Comparison of ENCODE assay signal across 19 mouse cellular contexts in genomic region chr7:64278526-64278925, GRCm38 (mm10). TPM values are rescaled to one million over a fixed set of nuclear protein-coding genes. Genes with fewer than 3 reads are reported as not detected.
DNase-seq lines count a peak whose midpoint lies in the region; ATAC-seq and TF ChIP-seq lines count a peak whose summit lies in the region.
"Had no signal": no experiment of that assay in that cellular context is flagged by ENCODE, and none has a peak within 500 bp of the region (broad histone marks: within the 10 kb centered on the region; RNA-seq: fewer than 3 reads in every experiment).

No protein-coding gene starts in this region.

- no peak for ATAC-seq in hindbrain, embryonic 11.5 days (ENCODE audit: low FRiP score)
- ATAC-seq in forebrain, embryonic 12.5 days (ENCODE audit: low FRiP score), result no peak
- ATAC-seq: forebrain, embryonic 13.5 days; forebrain, embryonic 15.5 days; forebrain, postnatal 0 days had no signal

- H3K4me3 ChIP-seq in bone marrow macrophage, adult 2 months (ENCODE audit: insufficient read depth, low read length), result no peak overlapping the region
- H3K4me3 ChIP-seq in embryonic fibroblast, embryonic 13.5 days (ENCODE audit: insufficient read depth, low read length), result no peak overlapping the region
- no peak overlapping the region for H3K4me3 ChIP-seq in hindbrain, embryonic 11.5 days (ENCODE audit: low read depth, low read length)
- no peak overlapping the region for H3K4me3 ChIP-seq in forebrain, embryonic 12.5 days (replicated peaks)
- H3K4me3 ChIP-seq: embryonic facial prominence, embryonic 10.5 days; embryonic facial prominence, embryonic 12.5 days; erythroblast, embryonic 14.5 days; forebrain, embryonic 10.5 days; forebrain, embryonic 13.5 days; forebrain, embryonic 15.5 days had no signal

- no peaks in the 10 kb centered on the region for H3K36me3 ChIP-seq in hindbrain, embryonic 11.5 days (ENCODE audit: control insufficient read depth, insufficient read depth, low read length)
- no peaks in the 10 kb centered on the region for H3K36me3 ChIP-seq in forebrain, embryonic 12.5 days (replicated peaks)
- H3K36me3 ChIP-seq: embryonic facial prominence, embryonic 10.5 days; embryonic facial prominence, embryonic 12.5 days; forebrain, embryonic 10.5 days; forebrain, embryonic 15.5 days had no signal

- no peak overlapping the region for H3K4me2 ChIP-seq in hindbrain, embryonic 11.5 days (replicated peaks; ENCODE audit: low read depth, low read length)
- no peak overlapping the region for H3K4me2 ChIP-seq in forebrain, embryonic 12.5 days
- H3K4me2 ChIP-seq: embryonic facial prominence, embryonic 12.5 days; forebrain, embryonic 13.5 days; forebrain, embryonic 15.5 days had no signal

- no peaks in the 10 kb centered on the region for H3K27me3 ChIP-seq in hindbrain, embryonic 11.5 days (ENCODE audit: control insufficient read depth, insufficient read depth, low read length)
- no peaks in the 10 kb centered on the region for H3K27me3 ChIP-seq in forebrain, embryonic 12.5 days
- H3K27me3 ChIP-seq: embryonic facial prominence, embryonic 12.5 days; forebrain, embryonic 13.5 days; forebrain, embryonic 15.5 days had no signal

- peak overlapping the region; percentile 28; the same call in 1 of the 2 replicates for H3K27ac ChIP-seq in bone marrow macrophage, adult 2 months (ENCODE audit: insufficient read depth, low read depth, low read length)
- H3K27ac ChIP-seq in embryonic fibroblast, embryonic 13.5 days (ENCODE audit: insufficient read depth, low read length), result peak overlapping the region; percentile 92
- no peak overlapping the region for H3K27ac ChIP-seq in hindbrain, embryonic 11.5 days (ENCODE audit: low read depth, low read length)
- H3K27ac ChIP-seq in forebrain, embryonic 12.5 days, result no peak overlapping the region
- H3K27ac ChIP-seq: embryonic facial prominence, embryonic 10.5 days; embryonic facial prominence, embryonic 12.5 days; forebrain, embryonic 10.5 days; forebrain, embryonic 13.5 days; forebrain, embryonic 15.5 days had no signal

- TF ChIP-seq POLR2A in bone marrow macrophage, adult 2 months (IDR thresholded peaks at IDR 0.05; ENCODE audit: borderline replicate concordance, low read depth, low read length), result no peak
- TF ChIP-seq POLR2A in embryonic fibroblast, embryonic 13.5 days (IDR thresholded peaks at IDR 0.05; ENCODE audit: low read depth, low read length), result no peak

- no peak overlapping the region for H3K9ac ChIP-seq in hindbrain, embryonic 11.5 days (ENCODE audit: low read depth, low read length)
- no peak overlapping the region for H3K9ac ChIP-seq in forebrain, embryonic 12.5 days
- H3K9ac ChIP-seq: embryonic facial prominence, embryonic 12.5 days; forebrain, embryonic 13.5 days; forebrain, embryonic 15.5 days; forebrain, postnatal 0 days had no signal

- peak; percentile 32 to 35 for DNase-seq in adrenal gland, postnatal 36 days
- DNase-seq in adrenal gland, adult 8-10 months, result no peak
- DNase-seq in hindbrain, embryonic 11.5 days (ENCODE audit: low spot score), result no peak
- DNase-seq: adrenal gland, postnatal 10 days; cerebellum, adult 11-12 months; cerebellum, adult 2 months; cerebellum, adult 9-10 months; cerebellum, postnatal 10 days; cerebellum, postnatal 25 days; forebrain, postnatal 0 days had no signal

- H3K9me3 ChIP-seq in hindbrain, embryonic 11.5 days (ENCODE audit: control insufficient read depth, low read length), result no peaks in the 10 kb centered on the region
- no peaks in the 10 kb centered on the region for H3K9me3 ChIP-seq in forebrain, embryonic 12.5 days
- H3K9me3 ChIP-seq: embryonic facial prominence, embryonic 10.5 days; embryonic facial prominence, embryonic 12.5 days; forebrain, embryonic 10.5 days; forebrain, embryonic 13.5 days; forebrain, embryonic 15.5 days had no signal

- WGBS in hindbrain, embryonic 11.5 days, result 93% methylated on average over 1 of the region's 1 CpGs
- WGBS in forebrain, embryonic 12.5 days, result 88% methylated on average over 1 of the region's 1 CpGs

- no peak for TF ChIP-seq CTCF in bone marrow macrophage, adult 2 months (IDR thresholded peaks at IDR 0.05; ENCODE audit: low read depth, low read length)
- no peak for TF ChIP-seq CTCF in embryonic fibroblast, embryonic 13.5 days (IDR thresholded peaks at IDR 0.05; ENCODE audit: borderline replicate concordance, insufficient read depth, low read length)

- H3K4me1 ChIP-seq in bone marrow macrophage, adult 2 months (ENCODE audit: control insufficient read depth, insufficient read depth, low read length), result peaks cover 47% of the 10 kb centered on the region
- peaks cover 15% of the 10 kb centered on the region for H3K4me1 ChIP-seq in embryonic fibroblast, embryonic 13.5 days (ENCODE audit: control insufficient read depth, insufficient read depth, low read length)
- H3K4me1 ChIP-seq in hindbrain, embryonic 11.5 days (replicated peaks; ENCODE audit: control insufficient read depth, insufficient read depth, low read length), result no peaks in the 10 kb centered on the region
- H3K4me1 ChIP-seq in forebrain, embryonic 12.5 days, result no peaks in the 10 kb centered on the region; the same call in 1 of the 2 replicates
- H3K4me1 ChIP-seq: embryonic facial prominence, embryonic 12.5 days; forebrain, embryonic 13.5 days; forebrain, embryonic 15.5 days had no signal

RNA-seq across cellular contexts. Expression of gene Mtmr10, which starts 8.9 kb away (rescaled TPM):
- total RNA-seq in adrenal gland, postnatal 36 days (2021), result 10 to 100 TPM; 26.6 to 28.4 TPM
- 10 to 100 TPM; 23.2 to 34.1 (median 27.3) TPM for total RNA-seq in adrenal gland, adult 8-10 months (2022)
- polyA plus RNA-seq in bone marrow macrophage, adult 2 months (2012; ENCODE audit: insufficient read depth, insufficient read length, missing spikeins), result 17.0 and 24.4 TPM in 2 replicates
- 19.8 and 27.4 TPM in 2 replicates for polyA plus RNA-seq in embryonic fibroblast, embryonic 13.5 days (2011; ENCODE audit: insufficient read length, low read depth, missing spikeins)
- 15.1 and 15.3 TPM in 2 replicates for polyA plus RNA-seq in hindbrain, embryonic 11.5 days (2014; fragmentation: Nextera tagmentation; extraction: Ambion mirVana)
- 12.3 and 12.4 TPM in 2 replicates for polyA plus RNA-seq in forebrain, embryonic 12.5 days (2016; fragmentation: Nextera tagmentation; extraction: Ambion mirVana)

Comparison
In these comparisons a context has a peak if more than half of its experiments do, and no peak if none do; other contexts are left out.
1. DNase-seq: peak in adrenal gland, postnatal 36 days (2 of 2); none in adrenal gland, adult 8-10 months (single experiment) and hindbrain, embryonic 11.5 days (single experiment).
2. H3K27ac ChIP-seq: peak in bone marrow macrophage, adult 2 months (single experiment) and embryonic fibroblast, embryonic 13.5 days (single experiment); none in hindbrain, embryonic 11.5 days (single experiment) and forebrain, embryonic 12.5 days (single experiment).